ENCODE assay signal across 8 mouse cellular contexts in genomic region chr7:126792721-126793443, GRCm38 (mm10). TPM values are rescaled to one million over a fixed set of nuclear protein-coding genes. Genes with fewer than 3 reads are reported as not detected.
DNase-seq lines count a peak whose midpoint lies in the region; ATAC-seq and TF ChIP-seq lines count a peak whose summit lies in the region.

No protein-coding gene starts in this region.

- peak overlapping the region; percentile 88 for H3ac ChIP-seq in myocyte (ENCODE audit: control insufficient read depth, insufficient read length)

- TF ChIP-seq CTCF in lung, adult 2 months (IDR thresholded peaks at IDR 0.05; ENCODE audit: insufficient read depth, low read length): no peak

- peak overlapping the region; percentile 48 for H3K4me3 ChIP-seq in lung, adult 2 months (replicated peaks; ENCODE audit: extremely low read depth, low read depth, low read length)
- peak overlapping the region; percentile 74 for H3K4me3 ChIP-seq in embryonic facial prominence, embryonic 14.5 days (ENCODE audit: low read depth, low read length)
- H3K4me3 ChIP-seq in intestine, embryonic 14.5 days (ENCODE audit: low read depth, low read length): peak overlapping the region; percentile 69
- peak overlapping the region; percentile 65 for H3K4me3 ChIP-seq in myocyte

- peaks cover 46% of the 10 kb centered on the region for H3K79me2 ChIP-seq in myocyte (ENCODE audit: control insufficient read depth, insufficient read depth)

- H3K36me3 ChIP-seq in embryonic facial prominence, embryonic 14.5 days (ENCODE audit: control insufficient read depth, insufficient read depth, low read length): peaks cover 58% of the 10 kb centered on the region
- H3K36me3 ChIP-seq in intestine, embryonic 14.5 days (ENCODE audit: control insufficient read depth, insufficient read depth, low read length): peaks cover 63% of the 10 kb centered on the region
- H3K36me3 ChIP-seq in myocyte (ENCODE audit: control insufficient read depth, insufficient read depth): peaks cover 39% of the 10 kb centered on the region

- peak overlapping the region; percentile 58 for H3K9ac ChIP-seq in embryonic facial prominence, embryonic 14.5 days (ENCODE audit: low read depth, low read length)
- peak overlapping the region; percentile 89 for H3K9ac ChIP-seq in intestine, embryonic 14.5 days (ENCODE audit: low read length)

- H3K4me2 ChIP-seq in embryonic facial prominence, embryonic 14.5 days (ENCODE audit: low read depth, low read length): peak overlapping the region; percentile 72
- H3K4me2 ChIP-seq in intestine, embryonic 14.5 days (ENCODE audit: low read length): peak overlapping the region; percentile 72
- peak overlapping the region; percentile 96 for H3K4me2 ChIP-seq in myocyte (ENCODE audit: low read depth)

- DNase-seq in lung, adult 2 months: no peak
- no peak for DNase-seq in lung, postnatal 4 days
- DNase-seq in embryonic facial prominence, embryonic 14.5 days (ENCODE audit: low spot score): no peak
- DNase-seq in intestine, embryonic 14.5 days (ENCODE audit: low spot score): no peak
- no peak for DNase-seq in layer of hippocampus, postnatal 14 days (ENCODE audit: low spot score in 2 of 2)
- no peak for DNase-seq in layer of hippocampus, adult 8-10 months (ENCODE audit: low spot score in 2 of 2)
- DNase-seq in layer of hippocampus, adult 11-12 months (ENCODE audit: low spot score): no peak

- H3K9me3 ChIP-seq in embryonic facial prominence, embryonic 14.5 days (ENCODE audit: control insufficient read depth, low read length): no peaks in the 10 kb centered on the region
- H3K9me3 ChIP-seq in intestine, embryonic 14.5 days (ENCODE audit: control insufficient read depth, low read length): no peaks in the 10 kb centered on the region

- H3K27ac ChIP-seq in embryonic facial prominence, embryonic 14.5 days (replicated peaks; ENCODE audit: low read depth, low read length): peak overlapping the region; percentile 96
- H3K27ac ChIP-seq in intestine, embryonic 14.5 days (ENCODE audit: low read depth): peak overlapping the region; percentile 97

- H3K27me3 ChIP-seq in embryonic facial prominence, embryonic 14.5 days (replicated peaks; ENCODE audit: control insufficient read depth, insufficient read depth, low read length): no peaks in the 10 kb centered on the region
- H3K27me3 ChIP-seq in intestine, embryonic 14.5 days (replicated peaks; ENCODE audit: control insufficient read depth, insufficient read depth, low read length): no peaks in the 10 kb centered on the region
- H3K27me3 ChIP-seq in myocyte (ENCODE audit: control insufficient read depth, insufficient read depth, insufficient read length): no peaks in the 10 kb centered on the region

- peaks cover 13% of the 10 kb centered on the region for H3K4me1 ChIP-seq in lung, adult 2 months (ENCODE audit: control insufficient read depth, insufficient read depth, low read length)
- peaks cover 11% of the 10 kb centered on the region for H3K4me1 ChIP-seq in embryonic facial prominence, embryonic 14.5 days (ENCODE audit: control insufficient read depth, insufficient read depth, low read length)
- H3K4me1 ChIP-seq in intestine, embryonic 14.5 days (replicated peaks; ENCODE audit: control insufficient read depth, insufficient read depth, low read length): peaks cover 17% of the 10 kb centered on the region

- WGBS in lung, adult 2 months: 22% methylated on average over 11 of the region's 11 CpGs
- WGBS in embryonic facial prominence, embryonic 14.5 days: 29% methylated on average over 11 of the region's 11 CpGs
- 22% methylated on average over 11 of the region's 11 CpGs for whole genome bisulfite sequencing in intestine, embryonic 14.5 days

- ATAC-seq in embryonic facial prominence, embryonic 14.5 days (ENCODE audit: low read depth): no peak
- peak; percentile 24; the same call in 1 of the 2 replicates for ATAC-seq in intestine, embryonic 14.5 days (replicated peaks; ENCODE audit: low FRiP score, low TSS enrichment, low read depth)

- no peak for TF ChIP-seq POLR2A in lung, adult 2 months (IDR thresholded peaks at IDR 0.05; ENCODE audit: borderline replicate concordance, extremely low read depth, low read depth, low read length)
- TF ChIP-seq POLR2A in myocyte (IDR thresholded peaks at IDR 0.05; ENCODE audit: insufficient read length, low read depth): no peak

TF ChIP-seq in myocyte, 11 proteins besides CTCF, POLR2A, EP300 and RAD21:
- TF ChIP-seq E2F4 (IDR thresholded peaks at IDR 0.05; ENCODE audit: insufficient read depth) (no peak), MYOG (IDR thresholded peaks at IDR 0.05; ENCODE audit: control insufficient read depth in 1 of 3, insufficient read depth in 1 of 3, insufficient read length in 2 of 3, low read depth in 2 of 3) (no peak), MAX (IDR thresholded peaks at IDR 0.05; ENCODE audit: low read depth) (no peak), MYOD1 (IDR thresholded peaks at IDR 0.05; ENCODE audit: control insufficient read depth in 1 of 3, insufficient read length in 2 of 3, low read depth in 2 of 3) (no peak), REST (IDR thresholded peaks at IDR 0.05; ENCODE audit: insufficient read depth, insufficient read length) (no peak), TCF12 (IDR thresholded peaks at IDR 0.05; ENCODE audit: insufficient read depth, poor library complexity, severe bottlenecking) (no peak), SRF (IDR thresholded peaks at IDR 0.05; ENCODE audit: control insufficient read depth, insufficient read length, low read depth) (no peak), CEBPB (IDR thresholded peaks at IDR 0.05; ENCODE audit: insufficient read depth, poor library complexity, severe bottlenecking) (no peak)

RNA-seq across cellular contexts. Expression of gene Ppp4c, which starts 0.6 kb away (rescaled TPM):
- polyA plus RNA-seq in lung, adult 2 months (2012; rRNA removed): 135 and 156 TPM in 2 replicates
- polyA plus RNA-seq in embryonic facial prominence, embryonic 14.5 days (2014; fragmentation: Nextera tagmentation; extraction: Ambion mirVana): 214 and 256 TPM in 2 replicates
- polyA plus RNA-seq in intestine, embryonic 14.5 days (2014; fragmentation: Nextera tagmentation; extraction: Ambion mirVana): 277 and 280 TPM in 2 replicates
- 113 TPM for polyA plus RNA-seq in myocyte (2012; fragmentation: generic; extraction: Trizol)
- total RNA-seq in layer of hippocampus, postnatal 14 days (2021): 10 to 100 TPM; 49.0 to 51.8 TPM
- total RNA-seq in layer of hippocampus, adult 8-10 months (2022): 10 to 100 TPM; 49.5 to 55.7 (median 51.9) TPM

RNA-seq across cellular contexts. Expression of gene Fam57b, which starts 4.6 kb away (rescaled TPM):
- polyA plus RNA-seq in lung, adult 2 months (2012; rRNA removed): 11.9 and 13.3 TPM in 2 replicates
- 1.1 and 1.9 TPM in 2 replicates for polyA plus RNA-seq in embryonic facial prominence, embryonic 14.5 days (2014; fragmentation: Nextera tagmentation; extraction: Ambion mirVana)
- polyA plus RNA-seq in intestine, embryonic 14.5 days (2014; fragmentation: Nextera tagmentation; extraction: Ambion mirVana): 1.5 and 1.8 TPM in 2 replicates
- polyA plus RNA-seq in myocyte (2012; fragmentation: generic; extraction: Trizol): 0.94 TPM
- total RNA-seq in layer of hippocampus, postnatal 14 days (2021): 100 to 1,000 TPM; 109 to 112 TPM
- total RNA-seq in layer of hippocampus, adult 8-10 months (2022): 10 to 100 TPM; 57.3 to 67.6 (median 62.6) TPM

RNA-seq across cellular contexts. Expression of gene Tbx6, which starts 11.6 kb away (rescaled TPM):
- polyA plus RNA-seq in lung, adult 2 months (2012; rRNA removed): 8.7 and 9.5 TPM in 2 replicates
- 0.24 and 0.35 TPM in 2 replicates for polyA plus RNA-seq in embryonic facial prominence, embryonic 14.5 days (2014; fragmentation: Nextera tagmentation; extraction: Ambion mirVana)
- polyA plus RNA-seq in intestine, embryonic 14.5 days (2014; fragmentation: Nextera tagmentation; extraction: Ambion mirVana): 0.36 and 0.47 TPM in 2 replicates
- 0.23 TPM for polyA plus RNA-seq in myocyte (2012; fragmentation: generic; extraction: Trizol)
- under 1 TPM; 0.53 to 0.57 TPM for total RNA-seq in layer of hippocampus, postnatal 14 days (2021)
- 1 to 10 TPM in 3 of 4 experiments, under 1 TPM in 1; 0.43 to 1.5 (median 1.2) TPM for total RNA-seq in layer of hippocampus, adult 8-10 months (2022)

RNA-seq across cellular contexts. Expression of gene Ypel3, which starts 16.1 kb away (rescaled TPM):
- 390 and 597 TPM in 2 replicates for polyA plus RNA-seq in lung, adult 2 months (2012; rRNA removed)
- polyA plus RNA-seq in embryonic facial prominence, embryonic 14.5 days (2014; fragmentation: Nextera tagmentation; extraction: Ambion mirVana): 117 and 123 TPM in 2 replicates
- polyA plus RNA-seq in intestine, embryonic 14.5 days (2014; fragmentation: Nextera tagmentation; extraction: Ambion mirVana): 105 and 106 TPM in 2 replicates
- 82.2 TPM for polyA plus RNA-seq in myocyte (2012; fragmentation: generic; extraction: Trizol)
- total RNA-seq in layer of hippocampus, postnatal 14 days (2021): 100 to 1,000 TPM; 195 to 196 TPM
- 100 to 1,000 TPM; 236 to 283 (median 255) TPM for total RNA-seq in layer of hippocampus, adult 8-10 months (2022)

RNA-seq across cellular contexts. Expression of gene Gdpd3, which starts 26.7 kb away (rescaled TPM):
- 18.4 and 35.7 TPM in 2 replicates for polyA plus RNA-seq in lung, adult 2 months (2012; rRNA removed)
- 2.1 and 5.1 TPM in 2 replicates for polyA plus RNA-seq in embryonic facial prominence, embryonic 14.5 days (2014; fragmentation: Nextera tagmentation; extraction: Ambion mirVana)
- polyA plus RNA-seq in intestine, embryonic 14.5 days (2014; fragmentation: Nextera tagmentation; extraction: Ambion mirVana): 3.6 and 3.9 TPM in 2 replicates
- 1.1 TPM for polyA plus RNA-seq in myocyte (2012; fragmentation: generic; extraction: Trizol)
- 1 to 10 TPM; 2.2 to 2.5 TPM for total RNA-seq in layer of hippocampus, postnatal 14 days (2021)
- total RNA-seq in layer of hippocampus, adult 8-10 months (2022): 1 to 10 TPM; 4.4 to 7.9 (median 5.0) TPM
